Mouse (Mus musculus): ENCODE results near the gene Nradd.

GRCm38 (mm10) chr9:110638611-110639021 is 14.4 kb upstream of the Nradd start:
- TF ChIP-seq CTCF (IDR thresholded peaks at IDR 0.05) (no peak), POLR2A (IDR thresholded peaks at IDR 0.05; ENCODE audit: insufficient read depth, low read depth, low read length) (no peak)

Data from heart, adult 2 months (tissue).